Mouse (Mus musculus) layer of hippocampus, adult 9-10 months (tissue): ENCODE results near the gene Pxdc1.

Experiments
- DNase-seq: peaks from one replicate; pipeline ENCODE4 v3.0.0; 2022; ENCODE audit warnings: low spot score

The Pxdc1 gene

GRCm38 (mm10) chr13:34653391-34653790 is at the start of gene Pxdc1:
Gene Pxdc1 (minus strand): TSS chr13:34653486.
- DNase-seq: no peak

- DNase-seq: no peak
Measured at GRCm38 (mm10) chr13:34700630-34701029, 47.3 kb upstream of the Pxdc1 start.

GRCm38 (mm10) chr13:34700091-34700490 is 46.8 kb upstream of the Pxdc1 start:
- DNase-seq: no peak

- no peak for DNase-seq
Measured at GRCm38 (mm10) chr13:34696734-34697332, 43.5 kb upstream of the Pxdc1 start.

- no peak for DNase-seq
Measured at GRCm38 (mm10) chr13:34693111-34693510, 39.8 kb upstream of the Pxdc1 start.

GRCm38 (mm10) chr13:34691049-34691448 is 37.8 kb upstream of the Pxdc1 start:
- DNase-seq: no peak

- DNase-seq: no peak
Measured at GRCm38 (mm10) chr13:34685008-34685765, 31.9 kb upstream of the Pxdc1 start.

- no peak for DNase-seq
Measured at GRCm38 (mm10) chr13:34683762-34684488, 30.6 kb upstream of the Pxdc1 start.

GRCm38 (mm10) chr13:34683270-34683669 is 30.0 kb upstream of the Pxdc1 start:
- no peak for DNase-seq

GRCm38 (mm10) chr13:34676507-34676906 is 23.2 kb upstream of the Pxdc1 start:
- DNase-seq: no peak

- no peak for DNase-seq
Measured at GRCm38 (mm10) chr13:34675847-34676383, 22.6 kb upstream of the Pxdc1 start.

- DNase-seq: no peak
Measured at GRCm38 (mm10) chr13:34673354-34673753, 20.1 kb upstream of the Pxdc1 start.

- DNase-seq: no peak
Measured at GRCm38 (mm10) chr13:34669919-34670865, 16.9 kb upstream of the Pxdc1 start.

- DNase-seq: no peak
Measured at GRCm38 (mm10) chr13:34667197-34667596, 13.9 kb upstream of the Pxdc1 start.

- DNase-seq: no peak
Measured at GRCm38 (mm10) chr13:34665074-34665473, 11.8 kb upstream of the Pxdc1 start.

- no peak for DNase-seq
Measured at GRCm38 (mm10) chr13:34663762-34664161, 10.5 kb upstream of the Pxdc1 start.

GRCm38 (mm10) chr13:34659507-34659906 is 6.2 kb upstream of the Pxdc1 start:
- no peak for DNase-seq

- no peak for DNase-seq
Measured at GRCm38 (mm10) chr13:34656351-34656750, 3.1 kb upstream of the Pxdc1 start.

- no peak for DNase-seq
Measured at GRCm38 (mm10) chr13:34652353-34653241, 689 bp downstream of the Pxdc1 start.

- DNase-seq: no peak
Measured at GRCm38 (mm10) chr13:34652016-34652352, 1.3 kb downstream of the Pxdc1 start.
